Mouse (Mus musculus): ENCODE results near the gene Ercc1. TPM values are rescaled to one million over a fixed set of nuclear protein-coding genes. Genes with fewer than 3 reads are reported as not detected.

The Ercc1 gene
- polyA plus RNA-seq (2012; rRNA removed) = 16.8 and 21.2 TPM in 2 replicates

GRCm38 (mm10) chr7:19344237-19344847 is at the start of gene Ercc1:
Ercc1 (plus strand) TSS chr7:19344778.

GRCm38 (mm10) chr7:19309884-19310641 is 34.5 kb upstream of the Ercc1 start, which contains the start of gene Fosb:
Fosb (minus strand) TSS chr7:19310051.

GRCm38 (mm10) chr7:19359299-19359891 is 14.8 kb downstream of the Ercc1 start, which contains the start of the genes Cd3eap and Ppp1r13l:
Cd3eap (minus strand) TSS chr7:19359483.
Ppp1r13l (plus strand) TSS chr7:19359749.

GRCm38 (mm10) chr7:19381377-19382165 is 37.0 kb downstream of the Ercc1 start, which contains the start of gene Ercc2:
Ercc2 (plus strand) TSS chr7:19382010.

GRCm38 (mm10) chr7:19403731-19404296 is 59.2 kb downstream of the Ercc1 start, which contains the start of gene Klc3:
Klc3 (minus strand) TSS chr7:19404104.

GRCm38 (mm10) chr7:19404476-19404875 is 59.9 kb downstream of the Ercc1 start, which contains the start of gene Ckm:
Ckm (plus strand) TSS chr7:19404776.

Other genes starting within 250 kb of the Ercc1 start
- gene Gm4969, start 226.4 kb upstream of the Ercc1 start, polyA plus RNA-seq (2012; rRNA removed) = 0.05 and 0.11 TPM in 2 replicates
- 4.7 and 6.4 TPM in 2 replicates for gene Fbxo46, start 224.9 kb upstream of the Ercc1 start, polyA plus RNA-seq (2012; rRNA removed)
- 7.6 and 10.2 TPM in 2 replicates for gene Qpctl, start 195.5 kb upstream of the Ercc1 start, polyA plus RNA-seq (2012; rRNA removed)
- 3.1 and 3.8 TPM in 2 replicates for gene Snrpd2, start 195.1 kb upstream of the Ercc1 start, polyA plus RNA-seq (2012; rRNA removed)
- 0.16 and 0.48 TPM in 2 replicates for gene Gipr, start 178.7 kb upstream of the Ercc1 start, polyA plus RNA-seq (2012; rRNA removed)
- gene Eml2, start 168.4 kb upstream of the Ercc1 start, polyA plus RNA-seq (2012; rRNA removed) = 25.7 and 35.9 TPM in 2 replicates
- gene Gpr4, start 132.2 kb upstream of the Ercc1 start, polyA plus RNA-seq (2012; rRNA removed) = 5.0 and 5.8 TPM in 2 replicates
- gene Opa3, start 116.4 kb upstream of the Ercc1 start, polyA plus RNA-seq (2012; rRNA removed) = 15.9 and 16.9 TPM in 2 replicates
- 232 and 302 TPM in 2 replicates for gene Vasp, start 73.0 kb upstream of the Ercc1 start, polyA plus RNA-seq (2012; rRNA removed)
- 0.23 and 1.3 TPM in 2 replicates for gene Ppm1n, start 64.7 kb upstream of the Ercc1 start, polyA plus RNA-seq (2012; rRNA removed)
- 25.7 and 26.9 TPM in 2 replicates for gene Rtn2, start 62.2 kb upstream of the Ercc1 start, polyA plus RNA-seq (2012; rRNA removed)
- 1.1 and 2.1 TPM in 2 replicates for gene Fosb, start 34.7 kb upstream of the Ercc1 start, polyA plus RNA-seq (2012; rRNA removed)
- gene Cd3eap, start 14.7 kb downstream of the Ercc1 start, polyA plus RNA-seq (2012; rRNA removed) = 3.9 and 7.8 TPM in 2 replicates
- 21.4 and 23.5 TPM in 2 replicates for gene Ppp1r13l, start 15.0 kb downstream of the Ercc1 start, polyA plus RNA-seq (2012; rRNA removed)
- gene Ercc2, start 37.2 kb downstream of the Ercc1 start, polyA plus RNA-seq (2012; rRNA removed) = 25.1 and 27.9 TPM in 2 replicates
- 16.2 and 18.5 TPM in 2 replicates for gene Klc3, start 59.3 kb downstream of the Ercc1 start, polyA plus RNA-seq (2012; rRNA removed)
- gene Ckm, start 60.0 kb downstream of the Ercc1 start, polyA plus RNA-seq (2012; rRNA removed) = 315 and 356 TPM in 2 replicates
- 10.8 and 27.7 TPM in 2 replicates for gene Mark4, start 114.0 kb downstream of the Ercc1 start, polyA plus RNA-seq (2012; rRNA removed)
- gene Exoc3l2, start 118.6 kb downstream of the Ercc1 start, polyA plus RNA-seq (2012; rRNA removed) = 6.3 and 7.2 TPM in 2 replicates
- 7.3 and 15.7 TPM in 2 replicates for gene Bloc1s3, start 163.6 kb downstream of the Ercc1 start, polyA plus RNA-seq (2012; rRNA removed)
- gene Trappc6a, start 163.6 kb downstream of the Ercc1 start, polyA plus RNA-seq (2012; rRNA removed) = 119 and 179 TPM in 2 replicates
- gene Nkpd1, start 173.1 kb downstream of the Ercc1 start, polyA plus RNA-seq (2012; rRNA removed) = 45.5 and 87.5 TPM in 2 replicates
- gene Ppp1r37, start 218.3 kb downstream of the Ercc1 start, polyA plus RNA-seq (2012; rRNA removed) = 78.3 and 88.5 TPM in 2 replicates
- gene Zfp296, start 232.5 kb downstream of the Ercc1 start, polyA plus RNA-seq (2012; rRNA removed) = 7.5 and 7.9 TPM in 2 replicates
- gene Gemin7, start 232.8 kb downstream of the Ercc1 start, polyA plus RNA-seq (2012; rRNA removed) = 59.4 and 88.0 TPM in 2 replicates

All from stomach, adult 2 months (tissue).